Mouse (Mus musculus): ENCODE data around the gene Tmem178b. TPM values are rescaled to one million over a fixed set of nuclear protein-coding genes. Genes with fewer than 3 reads are reported as not detected.

Tmem178b gene
- polyA plus RNA-seq, 1 experiment from 2014 or later = 0.15 TPM

- Histone ChIP-seq H3K27ac (ENCODE audit: low read depth, low read length) (no peak overlapping the region), H3K4me3 (ENCODE audit: low read length) (no peak overlapping the region), H3K27me3 (ENCODE audit: control insufficient read depth, insufficient read depth, low read length) (no peaks in the 10 kb centered on the region), H3K36me3 (ENCODE audit: control insufficient read depth, insufficient read depth, low read length) (no peaks in the 10 kb centered on the region), H3K4me1 (ENCODE audit: control insufficient read depth, insufficient read depth, low read length) (no peaks in the 10 kb centered on the region), H3K9ac (ENCODE audit: low read depth, low read length) (no peak overlapping the region), H3K9me3 (ENCODE audit: control insufficient read depth, low read length) (no peaks in the 10 kb centered on the region), H3K4me2 (replicated peaks; ENCODE audit: low read depth, low read length) (no peak overlapping the region)
- ATAC-seq (ENCODE audit: low FRiP score, low TSS enrichment) = no peak
- 45% methylated on average over 3 of the region's 3 CpGs for WGBS
These were observed 186.4 kb downstream of the Tmem178b start for GRCm38 (mm10) chr6:40059466-40059865.

GRCm38 (mm10) chr6:40061327-40062189 is 188.5 kb downstream of the Tmem178b start:
- Histone ChIP-seq H3K4me2 (replicated peaks; ENCODE audit: low read depth, low read length) (no peak overlapping the region), H3K9ac (ENCODE audit: low read depth, low read length) (no peak overlapping the region), H3K27me3 (ENCODE audit: control insufficient read depth, insufficient read depth, low read length) (no peaks in the 10 kb centered on the region), H3K9me3 (ENCODE audit: control insufficient read depth, low read length) (no peaks in the 10 kb centered on the region), H3K4me1 (ENCODE audit: control insufficient read depth, insufficient read depth, low read length) (no peaks in the 10 kb centered on the region), H3K4me3 (ENCODE audit: low read length) (no peak overlapping the region), H3K27ac (ENCODE audit: low read depth, low read length) (no peak overlapping the region), H3K36me3 (ENCODE audit: control insufficient read depth, insufficient read depth, low read length) (no peaks in the 10 kb centered on the region)
- ATAC-seq (ENCODE audit: low FRiP score, low TSS enrichment) = no peak
- 76% methylated on average over 5 of the region's 5 CpGs for WGBS

- H3K27ac ChIP-seq (ENCODE audit: low read depth, low read length) = no peak overlapping the region
- no peak overlapping the region for H3K9ac ChIP-seq (ENCODE audit: low read depth, low read length)
- no peaks in the 10 kb centered on the region for H3K36me3 ChIP-seq (ENCODE audit: control insufficient read depth, insufficient read depth, low read length)
- no peak overlapping the region for H3K4me3 ChIP-seq (ENCODE audit: low read length)
- no peaks in the 10 kb centered on the region for H3K4me1 ChIP-seq (ENCODE audit: control insufficient read depth, insufficient read depth, low read length)
- no peak for ATAC-seq (ENCODE audit: low FRiP score, low TSS enrichment)
- 86% methylated on average over 7 of the region's 7 CpGs for WGBS
- H3K27me3 ChIP-seq (ENCODE audit: control insufficient read depth, insufficient read depth, low read length) = no peaks in the 10 kb centered on the region
- H3K4me2 ChIP-seq (replicated peaks; ENCODE audit: low read depth, low read length) = no peak overlapping the region
- H3K9me3 ChIP-seq (ENCODE audit: control insufficient read depth, low read length) = no peaks in the 10 kb centered on the region
These were observed 189.1 kb downstream of the Tmem178b start for GRCm38 (mm10) chr6:40062190-40062501.

- no peak for ATAC-seq (ENCODE audit: low FRiP score, low TSS enrichment)
- no peak overlapping the region for H3K4me2 ChIP-seq (replicated peaks; ENCODE audit: low read depth, low read length)
- no peaks in the 10 kb centered on the region for H3K4me1 ChIP-seq (ENCODE audit: control insufficient read depth, insufficient read depth, low read length)
- H3K36me3 ChIP-seq (ENCODE audit: control insufficient read depth, insufficient read depth, low read length) = no peaks in the 10 kb centered on the region
- no peak overlapping the region for H3K9ac ChIP-seq (ENCODE audit: low read depth, low read length)
- H3K27ac ChIP-seq (ENCODE audit: low read depth, low read length) = no peak overlapping the region
- H3K27me3 ChIP-seq (ENCODE audit: control insufficient read depth, insufficient read depth, low read length) = no peaks in the 10 kb centered on the region
- 50% methylated on average over 1 of the region's 1 CpGs for WGBS
- H3K4me3 ChIP-seq (ENCODE audit: low read length) = no peak overlapping the region
- no peaks in the 10 kb centered on the region for H3K9me3 ChIP-seq (ENCODE audit: control insufficient read depth, low read length)
These were observed 190.4 kb downstream of the Tmem178b start for GRCm38 (mm10) chr6:40063438-40063837.

DNA sequence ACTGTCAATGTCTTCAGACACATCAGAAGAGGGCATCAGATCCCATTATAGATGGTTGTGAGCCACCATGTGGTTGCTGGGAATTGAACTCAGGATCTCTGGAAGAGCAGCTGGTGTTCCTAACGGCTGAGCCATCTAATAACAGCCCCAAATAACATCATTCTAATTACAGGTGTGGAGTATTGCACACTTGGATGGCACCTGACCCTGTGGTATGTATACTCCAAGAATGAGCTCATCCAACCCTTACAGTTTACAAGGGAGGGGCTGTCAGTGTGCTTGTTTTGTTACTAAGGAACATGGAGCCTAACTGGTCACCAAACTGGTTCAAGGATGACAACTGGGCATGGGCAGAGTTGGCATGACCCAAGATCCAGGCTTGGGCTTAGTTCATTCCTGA is 190.8 kb downstream of the Tmem178b start:
- Histone ChIP-seq H3K4me1 (ENCODE audit: control insufficient read depth, insufficient read depth, low read length) (no peaks in the 10 kb centered on the region), H3K27me3 (ENCODE audit: control insufficient read depth, insufficient read depth, low read length) (no peaks in the 10 kb centered on the region), H3K27ac (ENCODE audit: low read depth, low read length) (no peak overlapping the region), H3K4me2 (replicated peaks; ENCODE audit: low read depth, low read length) (no peak overlapping the region), H3K4me3 (ENCODE audit: low read length) (no peak overlapping the region), H3K36me3 (ENCODE audit: control insufficient read depth, insufficient read depth, low read length) (no peaks in the 10 kb centered on the region), H3K9ac (ENCODE audit: low read depth, low read length) (no peak overlapping the region), H3K9me3 (ENCODE audit: control insufficient read depth, low read length) (no peaks in the 10 kb centered on the region)
- WGBS = 64% methylated on average over 1 of the region's 1 CpGs
- no peak for ATAC-seq (ENCODE audit: low FRiP score, low TSS enrichment)

GRCm38 (mm10) chr6:40064342-40064741 is 191.3 kb downstream of the Tmem178b start:
- Histone ChIP-seq H3K27me3 (ENCODE audit: control insufficient read depth, insufficient read depth, low read length) (no peaks in the 10 kb centered on the region), H3K9me3 (ENCODE audit: control insufficient read depth, low read length) (no peaks in the 10 kb centered on the region), H3K4me3 (ENCODE audit: low read length) (no peak overlapping the region), H3K9ac (ENCODE audit: low read depth, low read length) (no peak overlapping the region), H3K4me1 (ENCODE audit: control insufficient read depth, insufficient read depth, low read length) (no peaks in the 10 kb centered on the region), H3K4me2 (replicated peaks; ENCODE audit: low read depth, low read length) (no peak overlapping the region), H3K36me3 (ENCODE audit: control insufficient read depth, insufficient read depth, low read length) (no peaks in the 10 kb centered on the region), H3K27ac (ENCODE audit: low read depth, low read length) (no peak overlapping the region)
- WGBS = 74% methylated on average over 2 of the region's 2 CpGs
- ATAC-seq (ENCODE audit: low FRiP score, low TSS enrichment) = no peak

DNA sequence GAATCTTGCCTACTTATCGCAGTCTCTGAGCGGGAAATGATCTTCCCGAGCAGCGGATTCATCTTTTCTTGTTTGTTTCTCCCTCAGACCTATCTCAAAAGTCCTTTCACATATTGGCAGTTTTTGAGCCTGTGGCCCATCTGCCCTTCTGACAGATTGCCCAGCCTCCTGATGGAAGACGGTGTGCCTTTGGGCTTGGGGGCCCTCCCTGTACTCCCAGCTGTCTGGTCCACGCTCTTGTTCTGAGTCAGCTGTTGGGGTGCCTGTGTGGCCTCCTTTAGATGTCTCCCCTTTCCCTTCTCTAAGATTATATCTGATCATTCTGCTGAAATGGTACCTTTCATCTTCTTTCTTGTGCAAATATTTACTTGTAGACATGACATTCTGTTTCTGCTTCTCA is 195.4 kb downstream of the Tmem178b start:
- no peaks in the 10 kb centered on the region for H3K27me3 ChIP-seq (ENCODE audit: control insufficient read depth, insufficient read depth, low read length)
- H3K36me3 ChIP-seq (ENCODE audit: control insufficient read depth, insufficient read depth, low read length) = no peaks in the 10 kb centered on the region
- WGBS = 78% methylated on average over 6 of the region's 6 CpGs
- ATAC-seq (ENCODE audit: low FRiP score, low TSS enrichment) = no peak
- no peak overlapping the region for H3K9ac ChIP-seq (ENCODE audit: low read depth, low read length)
- no peak overlapping the region for H3K4me2 ChIP-seq (replicated peaks; ENCODE audit: low read depth, low read length)
- H3K27ac ChIP-seq (ENCODE audit: low read depth, low read length) = no peak overlapping the region
- H3K4me3 ChIP-seq (ENCODE audit: low read length) = no peak overlapping the region
- no peaks in the 10 kb centered on the region for H3K4me1 ChIP-seq (ENCODE audit: control insufficient read depth, insufficient read depth, low read length)
- no peaks in the 10 kb centered on the region for H3K9me3 ChIP-seq (ENCODE audit: control insufficient read depth, low read length)

DNA sequence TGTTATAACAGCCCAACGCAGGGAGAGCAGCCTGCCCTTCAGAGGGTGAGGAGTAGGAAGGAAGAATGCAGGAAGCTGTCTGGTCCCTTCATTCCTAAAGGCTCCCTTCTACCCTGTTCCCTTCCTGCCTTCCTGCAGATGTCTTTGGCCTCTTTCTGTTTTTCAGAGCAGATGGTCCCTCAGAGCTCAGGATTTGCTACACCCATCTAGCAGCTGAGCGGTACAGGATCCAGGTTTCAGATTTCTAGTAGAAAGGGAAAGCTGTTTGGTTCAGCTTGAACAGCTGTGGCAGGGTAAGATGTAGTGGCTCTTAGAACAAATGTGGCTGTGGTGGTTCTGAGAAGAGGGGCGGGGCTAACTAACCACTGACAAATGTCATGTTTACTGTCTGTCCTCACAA is 197.9 kb downstream of the Tmem178b start:
- H3K9me3 ChIP-seq (ENCODE audit: control insufficient read depth, low read length) = no peaks in the 10 kb centered on the region
- WGBS = 47% methylated on average over 3 of the region's 3 CpGs
- H3K4me1 ChIP-seq (ENCODE audit: control insufficient read depth, insufficient read depth, low read length) = no peaks in the 10 kb centered on the region
- no peaks in the 10 kb centered on the region for H3K27me3 ChIP-seq (ENCODE audit: control insufficient read depth, insufficient read depth, low read length)
- H3K4me3 ChIP-seq (ENCODE audit: low read length) = no peak overlapping the region
- no peak overlapping the region for H3K27ac ChIP-seq (ENCODE audit: low read depth, low read length)
- no peaks in the 10 kb centered on the region for H3K36me3 ChIP-seq (ENCODE audit: control insufficient read depth, insufficient read depth, low read length)
- ATAC-seq (ENCODE audit: low FRiP score, low TSS enrichment) = peak; percentile 55; the same call in 1 of the 2 replicates
- H3K4me2 ChIP-seq (replicated peaks; ENCODE audit: low read depth, low read length) = no peak overlapping the region
- H3K9ac ChIP-seq (ENCODE audit: low read depth, low read length) = no peak overlapping the region

DNA sequence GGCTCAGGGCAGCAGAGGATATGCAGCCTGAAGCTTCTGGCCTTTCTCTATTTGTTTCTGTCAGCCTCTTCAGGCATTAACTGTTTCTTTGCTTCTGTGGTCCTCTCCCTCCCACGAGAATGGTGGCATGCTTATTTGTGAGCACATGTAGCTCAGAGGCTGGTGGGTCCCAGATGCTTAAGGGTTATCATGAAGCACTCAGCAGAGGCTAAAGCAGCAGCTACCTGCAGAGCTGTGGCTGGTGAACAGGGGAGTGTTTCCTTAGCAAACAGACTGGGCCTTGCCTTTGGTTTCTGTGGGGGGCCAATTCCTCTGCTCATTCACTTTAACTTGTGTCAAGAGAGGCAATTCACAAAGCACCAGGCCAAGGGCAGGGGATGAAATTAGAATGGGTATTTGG is 203.0 kb downstream of the Tmem178b start:
- 14% methylated on average over 1 of the region's 1 CpGs for WGBS
- H3K4me2 ChIP-seq (replicated peaks; ENCODE audit: low read depth, low read length) = no peak overlapping the region
- no peak overlapping the region for H3K27ac ChIP-seq (ENCODE audit: low read depth, low read length)
- no peaks in the 10 kb centered on the region for H3K4me1 ChIP-seq (ENCODE audit: control insufficient read depth, insufficient read depth, low read length)
- H3K9ac ChIP-seq (ENCODE audit: low read depth, low read length) = no peak overlapping the region
- no peak overlapping the region for H3K4me3 ChIP-seq (ENCODE audit: low read length)
- no peaks in the 10 kb centered on the region for H3K27me3 ChIP-seq (ENCODE audit: control insufficient read depth, insufficient read depth, low read length)
- H3K36me3 ChIP-seq (ENCODE audit: control insufficient read depth, insufficient read depth, low read length) = no peaks in the 10 kb centered on the region
- ATAC-seq (ENCODE audit: low FRiP score, low TSS enrichment) = no peak
- no peaks in the 10 kb centered on the region for H3K9me3 ChIP-seq (ENCODE audit: control insufficient read depth, low read length)
